Mouse (Mus musculus) lung, embryonic 14.5 days (tissue): Measurements from ENCODE around the gene Tmem106c. TPM values are rescaled to one million over a fixed set of nuclear protein-coding genes. Genes with fewer than 3 reads are reported as not detected.
A peak's percentile ranks its signal among the peaks of the same experiment; 100 is the strongest.

Experiments used
- ATAC-seq: fragments of 200-750 bp; cut with Nextera tagmentation; 2 replicates; pipeline ENCODE4 v1.8.0; 2017; ENCODE audit warnings: mild to moderate bottlenecking, moderate TSS enrichment, moderate library complexity; ENCODE audit not compliant: insufficient read depth
- DNase-seq: peaks from one replicate; pipeline ENCODE4 v3.0.0-alpha.2; 2015
- H3K27ac ChIP-seq: fragments of 300-500 bp; sonication (generic); 2 replicates; pipeline ENCODE4 v1.5.1; 2014; ENCODE audit warnings: low read depth, mild to moderate bottlenecking, moderate library complexity
- H3K27me3 ChIP-seq: fragments of 300-500 bp; sonication (generic); 2 replicates; pipeline ENCODE4 v1.6.1; 2014; ENCODE audit warnings: low read length, control low read depth; ENCODE audit not compliant: insufficient read depth
- H3K36me3 ChIP-seq: fragments of 300-500 bp; sonication (generic); 2 replicates; pipeline ENCODE4 v1.6.1; 2014; ENCODE audit warnings: control low read depth; ENCODE audit not compliant: insufficient read depth
- H3K4me1 ChIP-seq: fragments of 300-500 bp; sonication (generic); 2 replicates; pipeline ENCODE4 v1.6.1; 2014; ENCODE audit warnings: antibody characterized with exemption, control low read depth; ENCODE audit not compliant: insufficient read depth
- H3K4me2 ChIP-seq: fragments of 300-500 bp; sonication (generic); 2 replicates; pipeline ENCODE4 v1.6.1; 2014; ENCODE audit warnings: mild to moderate bottlenecking
- H3K4me3 ChIP-seq: fragments of 300-500 bp; sonication (generic); 2 replicates; pipeline ENCODE4 v1.5.1; 2014; ENCODE audit warnings: low read depth, low read length
- H3K9ac ChIP-seq: fragments of 300-500 bp; sonication (generic); 2 replicates; pipeline ENCODE4 v1.6.1; 2014
- H3K9me3 ChIP-seq: fragments of 300-500 bp; sonication (generic); 2 replicates; pipeline ENCODE4 v1.6.1; 2016; ENCODE audit warnings: low read depth, low read length, control low read depth
- CTCF ChIP-seq: IDR thresholded peaks from 2 replicates; pipeline ENCODE4 v1.5.1; 2016; ENCODE audit warnings: antibody characterized with exemption, low read depth
- WGBS: fragments of 180-500 bp; shearing (Covaris S2); extraction: QIAGEN DNeasy Blood & Tissue Kit; methylation state at CpG from one replicate; pipeline ENCODE4 v1.1.7; 2014; 5-methylcytosine and 5-hydroxymethylcytosine counted together
- polyA plus RNA-seq: library from polyadenylated mRNA; unstranded; fragments of >200 nt; fragmentation: Nextera tagmentation; extraction: Ambion mirVana; gene quantifications from 2 replicates; pipeline ENCODE4 v1.2.1, GENCODE M21; 2014

The Tmem106c gene
- polyA plus RNA-seq, 1 experiment from 2014 or later, result 35.1 TPM

DNA sequence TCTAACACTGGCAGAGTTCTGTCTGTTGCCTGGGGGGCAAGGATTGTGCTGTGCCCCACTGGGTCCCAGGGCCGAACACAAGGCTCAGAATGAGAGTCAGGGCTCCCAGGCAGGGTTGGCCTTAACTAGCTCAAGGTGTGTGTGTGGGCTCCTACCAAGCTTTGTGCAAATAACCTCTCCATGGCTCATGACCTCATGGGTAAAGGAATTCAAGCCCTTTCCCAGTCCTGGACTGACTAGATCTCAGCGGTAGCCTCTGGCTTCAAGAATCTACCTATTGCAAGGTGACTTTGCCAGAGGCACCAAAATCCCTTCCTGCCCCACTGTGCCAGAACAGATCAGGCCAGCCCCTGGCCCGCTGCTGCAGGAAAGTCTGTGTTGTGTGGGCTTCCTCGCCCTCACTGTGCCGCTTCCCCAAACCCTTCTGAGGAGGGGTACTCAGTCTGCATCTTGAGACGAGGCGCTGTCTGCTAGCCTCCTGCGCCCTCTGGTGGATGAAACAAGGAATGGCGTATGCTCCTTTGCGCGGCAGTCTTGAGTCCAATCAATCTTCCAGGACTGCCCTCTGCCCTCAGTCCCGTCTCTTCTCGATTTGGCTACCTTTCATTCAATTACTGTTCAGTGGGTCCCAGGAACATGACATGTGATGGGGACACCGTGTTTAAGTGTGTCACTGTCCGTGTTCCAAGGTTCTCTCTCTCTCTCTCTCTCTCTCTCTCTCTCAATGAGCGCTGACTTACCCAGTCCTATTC, 11.7 kb upstream of the Tmem106c start:
- Histone ChIP-seq H3K27me3 (no peaks in the 10 kb centered on the region), H3K9ac (no peak overlapping the region)

DNA sequence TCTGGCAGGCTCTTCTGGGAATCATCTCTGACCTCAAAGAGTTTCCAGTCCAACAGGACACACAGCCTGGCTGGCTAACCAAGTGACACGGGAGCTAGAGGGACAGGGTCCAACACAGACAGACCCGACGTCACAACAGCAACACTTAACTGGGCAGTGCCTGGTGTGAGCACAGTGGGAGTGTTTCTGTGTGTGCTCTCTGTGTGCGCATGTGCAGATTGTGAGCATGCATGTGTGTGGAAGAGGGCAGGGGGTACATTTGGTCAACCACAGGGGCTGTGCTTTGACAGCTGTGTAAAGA, 11.2 kb upstream of the Tmem106c start:
- DNase-seq (no peak), ATAC-seq (peak; percentile 7; the same call in 1 of the 2 replicates)
- Histone ChIP-seq H3K27ac (no peak overlapping the region), H3K9me3 (no peaks in the 10 kb centered on the region), H3K4me2 (peak overlapping the region; percentile 31; the same call in 1 of the 2 replicates), H3K27me3 (no peaks in the 10 kb centered on the region), H3K9ac (no peak overlapping the region), H3K4me1 (peaks cover 3% of the 10 kb centered on the region; the same call in 1 of the 2 replicates), H3K4me3 (no peak overlapping the region), H3K36me3 (no peaks in the 10 kb centered on the region)
- TF ChIP-seq CTCF, result no peak
- 63% methylated on average over 4 of the region's 4 CpGs for WGBS

More for the DNA sequence above, 11.7 kb upstream of the Tmem106c start:
- H3K4me2 ChIP-seq, result peak overlapping the region; percentile 31
- ATAC-seq (peak; percentile 67), DNase-seq (peak; percentile 90)
- H3K9me3 ChIP-seq, result no peaks in the 10 kb centered on the region
- peak; percentile 99 for TF ChIP-seq CTCF
- H3K4me3 ChIP-seq, result no peak overlapping the region
- no peaks in the 10 kb centered on the region for H3K36me3 ChIP-seq
- peaks cover 3% of the 10 kb centered on the region; the same call in 1 of the 2 replicates for H3K4me1 ChIP-seq
- H3K27ac ChIP-seq, result no peak overlapping the region
- WGBS, result 12% methylated on average over 16 of the region's 16 CpGs

DNA sequence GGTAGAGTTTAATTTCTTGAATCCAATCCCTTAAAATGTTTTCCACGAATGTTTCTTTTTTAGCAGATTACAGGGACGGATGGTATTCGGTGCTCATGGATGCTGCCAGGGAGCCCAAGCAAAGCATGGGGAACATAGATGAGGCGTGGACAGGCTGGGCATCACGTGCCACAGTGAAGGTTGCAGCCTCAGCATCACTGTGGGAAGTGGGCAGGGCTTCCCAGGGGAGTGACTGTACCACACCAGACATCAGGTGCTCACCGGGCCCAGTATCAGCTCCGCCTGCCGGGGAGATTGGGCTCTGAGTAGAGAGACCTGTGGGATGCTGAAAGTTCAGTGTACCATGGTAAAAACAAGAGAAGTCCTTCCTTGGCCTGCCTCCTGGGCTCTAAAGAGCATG, 9.3 kb upstream of the Tmem106c start:
- Histone ChIP-seq H3K27me3 (no peaks in the 10 kb centered on the region), H3K4me2 (no peak overlapping the region), H3K9ac (no peak overlapping the region), H3K36me3 (no peaks in the 10 kb centered on the region), H3K27ac (no peak overlapping the region), H3K4me1 (peaks cover 3% of the 10 kb centered on the region; the same call in 1 of the 2 replicates), H3K4me3 (no peak overlapping the region), H3K9me3 (no peaks in the 10 kb centered on the region)
- no peak for TF ChIP-seq CTCF
- ATAC-seq (no peak), DNase-seq (no peak)
- WGBS, result 81% methylated on average over 8 of the region's 8 CpGs

DNA sequence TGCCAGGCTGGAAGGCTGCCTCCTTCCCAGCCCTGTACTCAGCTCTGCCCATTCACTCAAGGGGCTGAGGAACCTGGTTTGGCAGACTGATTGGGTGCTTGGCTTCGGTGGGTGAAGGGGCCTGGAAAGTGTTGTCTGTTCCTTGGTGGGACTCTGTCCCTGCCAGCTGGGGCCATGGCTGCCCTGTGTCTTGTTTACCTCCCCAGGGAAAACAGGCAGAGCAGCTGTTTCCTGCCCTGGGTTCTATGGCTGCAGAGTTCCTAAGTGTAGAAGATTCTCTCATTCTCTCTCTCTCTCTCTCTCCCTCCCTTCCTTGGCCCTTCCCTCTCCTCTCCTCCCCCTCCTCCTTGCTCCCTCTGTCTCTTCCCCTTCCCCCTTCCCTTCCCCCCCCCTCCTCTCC, 8.7 kb upstream of the Tmem106c start:
- no peak for TF ChIP-seq CTCF
- ATAC-seq, result no peak
- H3K4me1 ChIP-seq, result peaks cover 3% of the 10 kb centered on the region; the same call in 1 of the 2 replicates
- H3K9ac ChIP-seq, result no peak overlapping the region
- H3K27ac ChIP-seq, result no peak overlapping the region
- H3K36me3 ChIP-seq, result no peaks in the 10 kb centered on the region
- H3K9me3 ChIP-seq, result no peaks in the 10 kb centered on the region
- no peaks in the 10 kb centered on the region for H3K27me3 ChIP-seq
- no peak overlapping the region for H3K4me2 ChIP-seq
- no peak overlapping the region for H3K4me3 ChIP-seq
- DNase-seq, result peak; percentile 25
- WGBS, result 53% methylated on average over 1 of the region's 1 CpGs

DNA sequence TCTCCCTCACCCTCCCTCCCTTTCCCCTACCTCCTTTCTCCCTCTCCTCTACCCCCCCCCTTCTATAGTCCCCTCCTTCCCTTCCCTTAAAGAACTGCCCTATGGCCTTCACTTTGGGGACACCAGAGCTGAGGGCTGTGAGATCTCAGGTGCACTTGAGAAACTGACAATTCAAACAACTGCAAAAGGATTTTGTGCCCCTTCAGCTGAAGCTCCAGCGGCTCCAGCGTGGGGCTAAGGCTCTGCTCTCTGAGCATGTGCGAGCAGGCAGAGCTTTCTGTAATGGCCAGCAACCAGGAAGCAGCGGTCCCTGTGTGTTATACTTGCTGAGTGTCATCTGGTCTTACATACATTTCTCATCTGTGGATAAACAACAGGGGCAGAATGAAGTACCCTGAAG, 8.3 kb upstream of the Tmem106c start:
- Histone ChIP-seq H3K27me3 (no peaks in the 10 kb centered on the region), H3K27ac (peak overlapping the region; percentile 2; the same call in 1 of the 2 replicates), H3K9ac (no peak overlapping the region; the same call in 1 of the 2 replicates), H3K9me3 (no peaks in the 10 kb centered on the region), H3K36me3 (no peaks in the 10 kb centered on the region), H3K4me3 (no peak overlapping the region), H3K4me1 (peaks cover 3% of the 10 kb centered on the region; the same call in 1 of the 2 replicates), H3K4me2 (no peak overlapping the region)
- 13% methylated on average over 4 of the region's 4 CpGs for WGBS
- peak; percentile 50 for DNase-seq
- peak; percentile 15; the same call in 1 of the 2 replicates for ATAC-seq
- TF ChIP-seq CTCF, result no peak

DNA sequence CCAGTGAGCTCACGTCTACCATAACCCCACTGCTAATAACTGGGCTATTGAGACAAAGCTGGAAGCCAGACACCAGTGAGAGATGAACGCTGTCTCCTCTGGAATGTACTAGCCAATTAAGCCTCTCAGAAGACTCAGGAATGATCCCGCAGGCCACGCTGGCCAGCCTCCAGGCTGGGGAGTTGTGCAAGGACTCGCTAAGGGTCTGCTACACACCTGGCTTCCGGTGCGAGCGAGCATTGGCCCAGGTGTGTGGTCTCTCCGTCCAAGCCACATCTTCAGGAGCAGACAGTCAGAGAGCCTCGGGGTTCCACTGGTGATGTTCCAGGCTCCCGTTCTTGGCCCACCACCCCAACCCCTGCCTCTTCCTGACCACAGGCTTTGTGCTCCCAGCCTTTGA, 7.6 kb upstream of the Tmem106c start:
- H3K4me3 ChIP-seq, result no peak overlapping the region
- H3K4me2 ChIP-seq, result no peak overlapping the region
- WGBS, result 62% methylated on average over 11 of the region's 11 CpGs
- H3K27me3 ChIP-seq, result no peaks in the 10 kb centered on the region
- H3K4me1 ChIP-seq, result peaks cover 3% of the 10 kb centered on the region; the same call in 1 of the 2 replicates
- no peak overlapping the region for H3K27ac ChIP-seq
- TF ChIP-seq CTCF, result no peak
- no peaks in the 10 kb centered on the region for H3K36me3 ChIP-seq
- H3K9me3 ChIP-seq, result no peaks in the 10 kb centered on the region
- DNase-seq (no peak), ATAC-seq (no peak)
- no peak overlapping the region for H3K9ac ChIP-seq

DNA sequence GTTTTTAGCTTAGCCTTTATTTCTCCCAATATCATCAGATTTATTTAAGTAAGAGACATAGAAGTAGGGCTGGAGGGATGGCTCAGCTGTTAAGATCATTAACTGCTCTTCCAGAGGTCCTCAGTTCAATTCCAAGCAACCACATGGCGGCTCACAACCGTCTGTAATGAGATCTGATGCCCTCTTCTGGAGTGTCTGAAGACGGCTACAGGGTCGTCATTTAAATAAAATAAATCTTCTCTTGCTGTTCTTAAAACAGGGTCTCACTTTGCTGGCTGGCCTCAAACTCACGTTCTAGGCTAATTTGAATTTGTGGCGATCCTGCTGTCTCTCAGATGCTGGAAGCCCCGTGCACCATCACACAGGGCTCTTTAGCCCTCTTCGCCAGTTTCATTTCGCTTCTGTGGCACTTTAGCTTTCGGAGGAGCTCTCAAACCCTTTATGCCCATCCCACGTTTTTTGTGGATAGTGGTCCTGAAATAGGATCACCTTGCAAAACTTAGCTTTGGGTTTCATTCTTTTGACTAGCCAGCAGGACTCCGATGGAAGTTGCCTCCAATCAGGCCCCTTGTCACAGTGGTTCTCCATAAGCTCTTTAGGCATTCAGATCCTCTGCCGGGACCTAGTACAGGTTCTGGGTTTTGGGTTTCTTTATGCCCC, 541 bp upstream of the Tmem106c start:
- WGBS, result 11% methylated on average over 13 of the region's 13 CpGs
- H3K27me3 ChIP-seq, result no peaks in the 10 kb centered on the region
- H3K4me3 ChIP-seq, result peak overlapping the region; percentile 55
- peak overlapping the region; percentile 67 for H3K9ac ChIP-seq
- no peaks in the 10 kb centered on the region for H3K9me3 ChIP-seq
- H3K36me3 ChIP-seq, result no peaks in the 10 kb centered on the region
- H3K4me1 ChIP-seq, result no peaks in the 10 kb centered on the region
- DNase-seq (peak; percentile 30), ATAC-seq (0 out of 2 replicates have a peak, but pooled peaks have one; percentile 6)
- peak overlapping the region; percentile 65; the same call in 1 of the 2 replicates for H3K27ac ChIP-seq
- peak; percentile 13; the same call in 1 of the 2 replicates for TF ChIP-seq CTCF
- H3K4me2 ChIP-seq, result peak overlapping the region; percentile 89
